Mouse (Mus musculus): Measurements from ENCODE around the gene Rtbdn.

The Rtbdn gene

GRCm38 (mm10) chr8:84965731-84966291 is 19.0 kb downstream of the Rtbdn start:
- peak; percentile 93 to 95 for DNase-seq

GRCm38 (mm10) chr8:84966603-84967002 is 19.8 kb downstream of the Rtbdn start:
- DNase-seq, result no peak

DNA sequence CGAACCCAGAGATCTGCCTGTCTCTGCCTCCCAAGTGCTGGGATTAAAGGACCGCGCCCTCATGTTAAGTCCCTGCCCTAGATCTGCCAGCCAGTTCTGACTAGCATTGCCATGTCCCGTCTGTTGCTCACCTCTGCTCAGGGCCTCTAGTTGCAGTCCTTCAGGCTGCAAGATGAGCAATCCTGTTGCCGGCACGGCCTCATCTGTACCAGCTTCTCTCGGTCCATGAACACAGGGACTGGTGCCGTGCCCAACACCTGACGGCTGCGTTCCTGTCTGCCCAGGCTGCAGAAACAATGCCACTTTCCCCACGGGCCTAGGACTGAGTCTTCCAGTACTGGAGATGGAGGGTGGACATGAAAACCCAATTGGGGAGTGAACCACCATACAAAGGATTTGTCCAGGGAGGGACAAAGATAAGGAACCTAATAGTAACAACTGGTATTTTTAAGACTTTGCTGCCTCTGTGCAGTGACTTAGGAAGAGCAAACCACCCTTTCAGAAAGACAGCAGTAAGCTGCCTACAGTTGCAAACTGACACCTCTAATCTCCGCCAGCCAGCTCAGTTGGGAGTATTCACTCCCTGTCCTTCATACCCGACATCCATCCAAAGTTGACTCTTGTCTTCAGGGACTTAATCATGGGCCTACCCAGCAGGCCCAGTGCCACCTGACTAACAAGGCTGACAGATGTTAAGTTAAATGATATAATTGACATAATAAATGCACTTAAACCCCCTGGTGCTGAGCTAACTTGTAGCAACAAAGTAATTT is 20.9 kb downstream of the Rtbdn start:
- no peak for DNase-seq

GRCm38 (mm10) chr8:84968650-84969049 is 21.9 kb downstream of the Rtbdn start:
- peak in 1 of 2 experiments; percentile 8 for DNase-seq

- peak; percentile 85 to 91 for DNase-seq
These were observed 22.7 kb downstream of the Rtbdn start, which contains the start of the genes Gm49661, Prdx2 and Rnaseh2a for GRCm38 (mm10) chr8:84969241-84970134. TSS of gene Gm49661 (minus strand) at chr8:84969433. TSS of gene Prdx2 (plus strand) at chr8:84969587. TSS of gene Rnaseh2a (minus strand) at chr8:84969767.

- DNase-seq, result no peak
These were observed 23.5 kb downstream of the Rtbdn start for GRCm38 (mm10) chr8:84970135-84970790.

GRCm38 (mm10) chr8:84970913-84971312 is 24.1 kb downstream of the Rtbdn start:
- no peak for DNase-seq

- no peak for DNase-seq
These were observed 26.3 kb downstream of the Rtbdn start for GRCm38 (mm10) chr8:84973079-84973478.

- peak; percentile 47 to 66 for DNase-seq
These were observed 27.2 kb downstream of the Rtbdn start for GRCm38 (mm10) chr8:84973803-84974542.

- DNase-seq, result no peak
These were observed 27.9 kb downstream of the Rtbdn start for GRCm38 (mm10) chr8:84974543-84975142.

GRCm38 (mm10) chr8:84975434-84975833 is 28.6 kb downstream of the Rtbdn start:
- peak; percentile 51 to 70 for DNase-seq

DNA sequence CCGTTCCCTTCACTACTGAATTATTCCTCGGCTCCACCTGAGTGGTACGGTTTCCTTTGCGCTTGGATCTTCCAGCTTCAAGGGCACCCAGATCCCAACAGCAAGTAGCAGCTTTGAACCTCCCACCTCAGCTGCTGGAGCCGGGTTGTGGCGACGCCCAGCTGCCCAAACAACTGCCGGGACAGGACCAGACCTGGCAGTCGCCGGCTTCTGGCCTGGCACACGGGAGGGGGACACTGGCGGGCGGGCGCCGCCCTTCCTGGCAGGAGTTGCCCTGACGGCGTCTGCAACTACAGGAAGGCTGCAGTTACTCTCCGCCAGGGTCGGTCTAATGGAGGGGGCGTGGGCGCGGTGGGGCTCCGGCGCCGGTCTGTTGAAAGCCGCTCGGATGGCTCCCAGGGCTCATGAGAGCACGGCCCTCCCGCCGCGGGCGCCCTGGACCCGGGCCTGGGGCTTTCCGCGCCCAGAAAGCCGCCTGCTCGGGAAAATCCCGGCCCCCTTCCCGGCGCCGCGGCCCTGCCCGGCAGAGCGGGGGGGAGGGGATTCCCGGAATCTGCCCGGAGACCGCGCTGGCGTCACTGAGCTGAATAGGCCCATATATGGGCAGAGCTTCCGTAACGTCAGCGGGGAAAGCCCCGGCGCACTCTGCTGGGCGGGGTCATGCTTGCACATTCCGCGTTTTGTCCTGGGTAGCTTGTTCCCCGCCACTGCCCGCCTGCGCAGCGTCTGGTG is 29.4 kb downstream of the Rtbdn start:
- DNase-seq, result peak; percentile 95 to 96

- DNase-seq, result no peak
These were observed 30.1 kb downstream of the Rtbdn start for GRCm38 (mm10) chr8:84976763-84977434.

GRCm38 (mm10) chr8:84977435-84978247 is 30.9 kb downstream of the Rtbdn start:
- peak; percentile 67 to 68 for DNase-seq

DNA sequence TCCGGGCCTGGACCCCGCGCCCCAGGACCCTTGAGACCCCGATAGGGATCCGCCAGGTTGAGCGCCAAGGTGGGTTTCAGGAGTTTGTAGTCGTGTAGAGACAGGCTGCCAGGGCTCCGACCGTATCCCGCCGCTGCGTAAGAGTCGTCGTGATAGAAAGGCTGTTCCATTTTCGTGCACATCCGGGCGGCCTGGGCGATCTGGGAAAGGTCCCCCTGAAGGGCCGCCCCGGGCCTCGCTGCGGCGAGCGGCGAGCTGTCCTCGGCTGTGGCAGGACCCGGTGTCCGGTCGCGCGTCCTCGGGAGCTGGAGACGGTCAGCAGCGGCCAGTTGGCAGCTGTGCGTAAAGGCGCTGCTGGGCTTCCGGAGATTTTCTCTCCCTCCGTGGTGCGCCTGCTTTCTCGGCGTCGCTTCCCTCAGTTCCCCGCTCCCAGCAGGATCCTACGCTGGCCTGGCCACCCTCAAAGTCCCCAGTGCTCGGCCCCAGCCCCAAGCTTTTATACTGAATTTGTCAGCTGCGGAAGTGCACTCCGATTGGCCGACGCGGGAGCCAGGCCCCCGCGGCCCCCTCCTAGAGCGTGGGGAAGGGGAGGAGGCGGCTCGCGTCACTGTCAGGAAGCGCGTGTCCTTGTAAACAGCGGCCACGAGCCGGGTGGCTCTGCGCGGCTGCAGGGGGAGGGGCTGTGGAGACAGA is 31.6 kb downstream of the Rtbdn start, which contains the start of gene Junb:
Gene Junb (minus strand): TSS at position 471 of the 693 bp plus-strand sequence.
- peak; percentile 89 to 92 for DNase-seq

DNA sequence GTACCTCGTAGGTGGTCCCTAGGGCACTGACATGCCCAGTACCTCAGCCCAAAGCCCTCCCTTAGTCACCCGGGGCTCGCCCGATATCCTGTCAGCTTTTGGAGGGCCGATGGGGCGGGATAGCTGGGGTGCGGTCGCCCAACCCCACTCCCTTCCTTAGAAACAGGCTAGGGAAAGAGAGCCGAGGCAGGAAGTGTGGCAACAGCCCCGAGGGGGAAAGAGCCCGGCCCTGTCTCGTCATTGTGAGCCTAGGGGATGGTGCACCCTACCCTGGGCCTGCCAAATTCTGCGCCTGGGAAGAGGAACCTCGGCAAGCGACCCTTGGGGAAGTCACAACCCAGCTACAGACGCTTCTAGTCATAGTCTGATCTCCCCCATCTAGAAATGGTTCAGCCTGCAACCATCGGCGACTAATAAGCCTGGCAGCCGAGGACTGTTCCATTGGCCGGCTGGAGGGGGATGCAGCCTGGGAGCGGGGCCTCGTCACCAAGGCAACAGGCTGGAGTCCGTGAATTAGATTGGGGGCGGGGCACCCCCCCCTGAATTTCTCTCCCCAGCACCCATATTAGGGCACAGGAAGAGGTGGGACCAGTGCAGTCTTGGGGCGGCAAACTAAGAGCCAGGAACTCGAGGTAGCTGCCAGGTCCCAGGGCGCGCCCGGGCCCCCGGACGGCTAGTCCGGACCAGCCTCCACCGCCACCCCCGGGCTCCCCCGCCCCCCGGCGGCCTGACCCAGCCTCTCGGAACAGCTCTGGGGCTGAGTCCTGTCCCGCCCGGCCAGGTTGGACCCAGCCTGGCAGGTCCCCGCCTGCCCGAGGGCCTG is 33.0 kb downstream of the Rtbdn start:
- peak; percentile 86 to 91 for DNase-seq

DNA sequence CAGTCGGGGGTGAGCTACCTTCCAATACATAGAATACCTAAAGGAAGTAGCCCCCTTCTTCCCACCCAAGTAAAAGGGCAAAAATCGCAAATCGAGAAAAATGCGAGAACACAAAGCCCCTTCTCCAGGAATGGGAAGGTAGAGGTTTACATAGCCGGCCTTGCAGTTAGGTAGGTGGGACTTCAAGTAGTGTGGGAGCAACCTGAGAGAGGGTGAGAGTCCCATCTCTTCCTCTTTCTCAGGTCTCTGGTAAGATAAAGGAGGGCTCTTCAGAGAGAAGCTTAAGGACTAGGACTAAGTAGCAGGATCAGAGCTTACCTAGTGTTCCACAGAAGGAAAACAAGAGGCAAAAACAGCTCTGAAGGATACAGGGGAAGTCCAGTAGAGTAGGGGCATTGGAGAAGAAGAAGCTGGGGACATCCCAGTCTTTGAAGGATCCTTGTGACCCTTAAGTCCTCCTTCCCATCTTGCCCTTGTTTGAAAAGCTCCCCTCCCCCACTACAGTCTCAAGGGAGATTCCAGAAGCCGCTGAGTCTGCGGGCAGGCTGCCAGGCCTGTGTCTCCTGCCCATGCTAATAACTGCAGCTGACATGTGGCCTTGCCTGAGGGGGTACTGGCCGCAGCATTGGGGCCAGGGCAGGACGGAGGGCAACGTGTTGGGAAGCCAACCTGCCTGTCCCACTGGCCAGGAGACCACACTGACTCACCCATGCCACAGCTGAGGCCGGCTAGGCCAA is 34.0 kb downstream of the Rtbdn start:
- peak; percentile 52 to 74 for DNase-seq
